Mouse (Mus musculus): Measurements from ENCODE around the gene Agrp. TPM values are rescaled to one million over a fixed set of nuclear protein-coding genes. Genes with fewer than 3 reads are reported as not detected.

Gene Agrp
- polyA plus RNA-seq, 1 experiment from 2014 or later = 1.4 TPM

DNA sequence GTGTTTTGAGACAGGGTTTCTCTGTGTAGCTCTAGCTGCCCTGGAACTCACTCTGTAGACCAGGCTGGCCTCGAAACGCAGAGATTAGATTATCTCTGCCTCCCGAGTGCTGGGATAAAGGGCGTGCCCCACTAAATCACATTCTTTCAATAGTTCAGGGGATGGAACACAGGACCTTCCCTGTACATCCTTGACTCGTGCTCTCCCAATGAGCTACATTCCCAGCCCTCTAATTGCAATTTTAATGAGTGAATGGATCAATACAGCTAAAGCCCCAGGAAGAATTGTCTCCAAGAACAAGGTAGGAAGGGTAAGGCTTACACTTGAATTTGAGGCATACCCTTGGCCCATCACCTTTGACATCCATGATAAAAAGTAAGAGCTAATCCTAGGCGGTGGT is 38.4 kb downstream of the Agrp start:
- 83% methylated on average over 6 of the region's 6 CpGs for WGBS
- no peaks in the 10 kb centered on the region; the same call in 1 of the 2 replicates for H3K4me1 ChIP-seq (ENCODE audit: control insufficient read depth, insufficient read depth, low read length)
- H3K36me3 ChIP-seq (ENCODE audit: control insufficient read depth, insufficient read depth, low read length) = no peaks in the 10 kb centered on the region
- no peak overlapping the region for H3K4me2 ChIP-seq (ENCODE audit: low read length)
- no peak overlapping the region for H3K27ac ChIP-seq (ENCODE audit: low read length)
- no peak overlapping the region for H3K9ac ChIP-seq (ENCODE audit: low read depth, low read length)
- no peaks in the 10 kb centered on the region for H3K9me3 ChIP-seq (replicated peaks; ENCODE audit: control insufficient read depth, low read length, poor library complexity, severe bottlenecking)
- H3K4me3 ChIP-seq (ENCODE audit: low read depth, low read length) = no peak overlapping the region
- no peak for ATAC-seq
- no peaks in the 10 kb centered on the region for H3K27me3 ChIP-seq (ENCODE audit: control insufficient read depth, insufficient read depth, low read depth, low read length)

DNA sequence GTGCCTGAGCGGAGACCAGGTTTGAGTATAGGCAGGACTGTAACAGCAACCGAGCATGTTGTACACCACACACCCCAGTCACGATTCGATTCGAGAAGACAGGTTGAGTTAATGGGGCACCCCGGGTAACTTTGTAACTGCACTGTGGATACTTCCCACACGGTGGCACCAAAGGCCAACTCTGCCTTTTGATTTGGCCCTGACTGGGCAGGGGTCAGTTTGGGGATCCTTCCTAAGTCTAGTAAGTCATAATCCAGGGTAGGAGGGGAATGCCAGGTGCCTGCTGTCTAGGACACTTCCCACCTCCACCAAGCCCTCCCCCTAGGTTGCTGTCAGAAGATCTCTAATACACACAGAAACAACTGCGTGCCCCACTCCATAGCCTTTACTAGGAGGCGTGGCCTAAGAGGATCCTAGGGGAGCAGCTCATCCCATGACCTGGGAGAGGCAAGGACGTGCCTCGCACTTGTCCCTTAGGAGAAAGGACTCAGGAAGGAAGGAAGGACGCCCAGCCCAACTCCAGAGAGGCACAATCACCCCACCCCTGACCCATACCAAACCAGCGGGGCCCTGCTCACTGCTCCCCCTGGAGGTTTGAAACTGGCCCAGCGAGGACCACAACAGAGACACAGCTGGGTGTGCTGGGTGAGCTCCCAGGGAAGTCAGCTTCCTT is 40.7 kb downstream of the Agrp start:
- Histone ChIP-seq H3K4me3 (ENCODE audit: low read depth, low read length) (no peak overlapping the region), H3K4me1 (ENCODE audit: control insufficient read depth, insufficient read depth, low read length) (no peaks in the 10 kb centered on the region; the same call in 1 of the 2 replicates), H3K9me3 (replicated peaks; ENCODE audit: control insufficient read depth, low read length, poor library complexity, severe bottlenecking) (no peaks in the 10 kb centered on the region), H3K4me2 (ENCODE audit: low read length) (no peak overlapping the region), H3K27ac (ENCODE audit: low read length) (no peak overlapping the region), H3K27me3 (ENCODE audit: control insufficient read depth, insufficient read depth, low read depth, low read length) (no peaks in the 10 kb centered on the region), H3K9ac (ENCODE audit: low read depth, low read length) (no peak overlapping the region), H3K36me3 (ENCODE audit: control insufficient read depth, insufficient read depth, low read length) (no peaks in the 10 kb centered on the region)
- peak; percentile 42; the same call in 1 of the 2 replicates for ATAC-seq
- WGBS = 4% methylated on average over 14 of the region's 14 CpGs

DNA sequence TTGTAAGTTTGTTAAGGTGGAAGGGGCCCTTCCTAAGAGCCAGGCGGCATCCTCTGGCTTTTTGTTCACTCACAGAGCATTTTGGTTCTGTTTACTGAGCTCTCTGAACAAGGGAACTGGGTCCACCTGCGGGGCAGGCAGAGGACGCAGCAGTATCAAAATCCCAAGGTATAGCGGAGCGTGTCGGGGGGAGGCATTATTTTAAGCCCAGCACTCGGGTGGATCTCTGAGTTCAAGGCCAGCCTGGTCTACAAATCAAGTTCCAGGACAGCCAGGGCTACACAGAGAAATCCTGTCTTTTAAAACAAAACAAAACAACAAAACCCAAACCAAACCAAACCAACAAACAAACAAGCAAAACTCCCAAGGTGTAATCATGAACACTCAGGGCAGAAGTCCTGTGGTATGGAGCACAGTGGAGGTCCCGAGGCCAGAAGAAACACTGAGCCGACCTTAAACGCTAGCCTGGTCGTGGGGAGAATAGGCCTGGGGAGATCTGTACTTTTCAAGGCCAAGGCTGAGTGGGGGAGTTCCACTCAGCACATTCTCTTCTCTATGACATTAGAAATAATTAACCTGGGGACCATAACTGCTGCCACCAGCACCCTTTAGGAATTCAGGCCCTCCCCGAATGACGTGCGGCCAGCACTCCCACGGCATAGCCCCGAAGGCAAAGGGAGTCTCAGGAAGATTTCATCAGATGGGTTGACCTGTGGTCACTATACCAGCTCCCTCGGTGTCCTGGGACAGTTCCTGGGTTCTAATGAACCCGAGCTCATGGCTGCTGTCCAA is 42.5 kb downstream of the Agrp start:
- Histone ChIP-seq H3K27me3 (ENCODE audit: control insufficient read depth, insufficient read depth, low read depth, low read length) (no peaks in the 10 kb centered on the region), H3K4me1 (ENCODE audit: control insufficient read depth, insufficient read depth, low read length) (no peaks in the 10 kb centered on the region; the same call in 1 of the 2 replicates), H3K9me3 (replicated peaks; ENCODE audit: control insufficient read depth, low read length, poor library complexity, severe bottlenecking) (no peaks in the 10 kb centered on the region), H3K36me3 (ENCODE audit: control insufficient read depth, insufficient read depth, low read length) (no peaks in the 10 kb centered on the region), H3K9ac (ENCODE audit: low read depth, low read length) (no peak overlapping the region), H3K4me3 (ENCODE audit: low read depth, low read length) (no peak overlapping the region), H3K27ac (ENCODE audit: low read length) (no peak overlapping the region), H3K4me2 (ENCODE audit: low read length) (no peak overlapping the region)
- 83% methylated on average over 18 of the region's 18 CpGs for WGBS
- no peak for ATAC-seq

DNA sequence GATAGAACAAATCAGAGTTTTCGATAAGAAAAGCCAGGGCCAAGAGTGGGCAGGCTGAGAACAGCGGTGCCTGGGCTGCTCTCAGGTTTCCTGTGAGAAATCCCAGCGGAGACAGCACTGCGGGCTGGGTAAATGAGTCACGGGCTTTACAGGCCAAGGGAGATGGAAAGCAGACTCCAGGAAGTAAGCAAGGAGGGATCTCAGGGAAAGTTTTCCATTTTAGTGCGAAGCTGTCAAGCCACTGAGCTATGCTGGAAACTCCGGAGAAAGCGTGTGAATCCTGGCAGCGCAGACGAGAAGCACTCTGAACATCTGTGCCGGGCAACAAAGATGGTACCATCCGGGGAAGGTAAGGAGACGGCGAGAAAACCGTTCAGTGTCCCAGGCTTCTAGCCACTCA is 43.3 kb downstream of the Agrp start:
- H3K4me2 ChIP-seq (ENCODE audit: low read length) = no peak overlapping the region
- H3K27me3 ChIP-seq (ENCODE audit: control insufficient read depth, insufficient read depth, low read depth, low read length) = no peaks in the 10 kb centered on the region
- H3K9ac ChIP-seq (ENCODE audit: low read depth, low read length) = peak overlapping the region; percentile 44; the same call in 1 of the 2 replicates
- WGBS = 29% methylated on average over 15 of the region's 15 CpGs
- no peak overlapping the region for H3K27ac ChIP-seq (ENCODE audit: low read length)
- H3K36me3 ChIP-seq (ENCODE audit: control insufficient read depth, insufficient read depth, low read length) = no peaks in the 10 kb centered on the region
- no peak for ATAC-seq
- no peak overlapping the region for H3K4me3 ChIP-seq (ENCODE audit: low read depth, low read length)
- no peaks in the 10 kb centered on the region for H3K9me3 ChIP-seq (replicated peaks; ENCODE audit: control insufficient read depth, low read length, poor library complexity, severe bottlenecking)
- no peaks in the 10 kb centered on the region; the same call in 1 of the 2 replicates for H3K4me1 ChIP-seq (ENCODE audit: control insufficient read depth, insufficient read depth, low read length)

DNA sequence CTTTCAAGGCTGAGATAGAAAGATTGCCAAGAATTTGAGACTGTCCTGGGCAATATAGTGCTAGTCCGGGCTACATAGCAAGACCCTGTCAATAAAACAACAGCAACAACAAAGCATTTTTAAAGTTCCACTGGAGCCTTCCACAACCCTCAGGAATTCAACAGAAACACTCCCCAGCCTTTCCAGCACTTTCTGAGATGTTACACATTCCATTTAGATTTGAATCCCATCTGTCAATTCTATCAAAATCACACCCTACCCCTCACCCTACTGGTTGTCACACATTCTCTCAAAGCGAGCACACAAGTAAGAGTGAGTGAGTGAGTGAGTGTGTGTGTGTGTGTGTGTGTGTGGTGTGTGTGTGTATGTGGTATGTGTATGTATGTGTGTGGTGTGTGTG is 44.8 kb downstream of the Agrp start:
- Histone ChIP-seq H3K4me3 (ENCODE audit: low read depth, low read length) (no peak overlapping the region), H3K9me3 (replicated peaks; ENCODE audit: control insufficient read depth, low read length, poor library complexity, severe bottlenecking) (no peaks in the 10 kb centered on the region), H3K4me2 (ENCODE audit: low read length) (no peak overlapping the region), H3K4me1 (ENCODE audit: control insufficient read depth, insufficient read depth, low read length) (no peaks in the 10 kb centered on the region; the same call in 1 of the 2 replicates), H3K9ac (ENCODE audit: low read depth, low read length) (no peak overlapping the region), H3K36me3 (ENCODE audit: control insufficient read depth, insufficient read depth, low read length) (no peaks in the 10 kb centered on the region), H3K27me3 (ENCODE audit: control insufficient read depth, insufficient read depth, low read depth, low read length) (no peaks in the 10 kb centered on the region), H3K27ac (ENCODE audit: low read length) (no peak overlapping the region)
- ATAC-seq = no peak
- WGBS = 82% methylated on average over 2 of the region's 2 CpGs

DNA sequence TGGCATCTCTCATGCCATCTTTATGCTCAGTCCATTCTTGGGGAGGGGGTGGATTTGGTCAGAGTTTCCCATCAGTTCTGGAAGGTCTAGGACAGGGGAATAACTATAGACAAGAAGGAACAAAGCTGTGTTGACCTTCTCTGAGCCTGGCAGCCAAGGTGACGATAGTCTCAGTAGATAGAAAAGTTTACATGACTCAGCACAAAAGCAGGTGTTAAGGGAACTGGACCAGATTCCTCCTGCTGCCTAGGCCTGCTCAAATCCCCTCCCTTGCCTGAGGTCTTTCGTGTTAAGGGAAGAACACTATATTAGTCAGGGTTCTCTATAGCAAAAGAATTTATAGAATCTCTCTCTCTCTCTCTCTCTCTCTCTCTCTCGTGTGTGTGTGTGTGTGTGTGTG is 57.5 kb downstream of the Agrp start:
- Histone ChIP-seq H3K27ac (ENCODE audit: low read length) (no peak overlapping the region), H3K36me3 (ENCODE audit: control insufficient read depth, insufficient read depth, low read length) (no peaks in the 10 kb centered on the region), H3K4me2 (ENCODE audit: low read length) (no peak overlapping the region), H3K4me3 (ENCODE audit: low read depth, low read length) (no peak overlapping the region), H3K27me3 (ENCODE audit: control insufficient read depth, insufficient read depth, low read depth, low read length) (no peaks in the 10 kb centered on the region), H3K9ac (ENCODE audit: low read depth, low read length) (no peak overlapping the region), H3K4me1 (ENCODE audit: control insufficient read depth, insufficient read depth, low read length) (no peaks in the 10 kb centered on the region), H3K9me3 (replicated peaks; ENCODE audit: control insufficient read depth, low read length, poor library complexity, severe bottlenecking) (no peaks in the 10 kb centered on the region)
- 81% methylated on average over 3 of the region's 3 CpGs for WGBS
- ATAC-seq = no peak

DNA sequence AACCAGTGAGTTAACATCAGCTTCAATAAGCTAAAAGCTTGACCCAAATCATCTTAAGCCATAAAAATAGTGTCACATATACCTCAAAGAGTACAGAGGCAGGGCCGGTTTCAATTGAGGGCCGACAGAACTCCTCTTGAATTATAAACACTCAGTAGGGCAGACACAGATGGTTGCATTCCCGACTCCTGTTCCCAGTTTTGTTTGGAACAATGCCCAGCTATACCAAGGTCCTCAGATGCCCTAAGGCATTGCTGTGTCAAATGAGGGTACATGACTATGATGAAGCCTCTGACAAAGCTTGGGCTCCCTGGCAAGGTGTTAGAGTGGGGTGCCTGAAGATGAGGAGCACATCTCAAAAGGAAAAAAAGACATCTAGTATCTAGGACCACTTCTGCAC is 61.7 kb downstream of the Agrp start:
- no peak overlapping the region for H3K9ac ChIP-seq (ENCODE audit: low read depth, low read length)
- no peaks in the 10 kb centered on the region for H3K9me3 ChIP-seq (replicated peaks; ENCODE audit: control insufficient read depth, low read length, poor library complexity, severe bottlenecking)
- no peaks in the 10 kb centered on the region for H3K4me1 ChIP-seq (ENCODE audit: control insufficient read depth, insufficient read depth, low read length)
- no peaks in the 10 kb centered on the region for H3K36me3 ChIP-seq (ENCODE audit: control insufficient read depth, insufficient read depth, low read length)
- H3K27ac ChIP-seq (ENCODE audit: low read length) = no peak overlapping the region
- no peak for ATAC-seq
- 62% methylated on average over 3 of the region's 3 CpGs for WGBS
- H3K4me2 ChIP-seq (ENCODE audit: low read length) = no peak overlapping the region
- no peaks in the 10 kb centered on the region for H3K27me3 ChIP-seq (ENCODE audit: control insufficient read depth, insufficient read depth, low read depth, low read length)
- H3K4me3 ChIP-seq (ENCODE audit: low read depth, low read length) = no peak overlapping the region

DNA sequence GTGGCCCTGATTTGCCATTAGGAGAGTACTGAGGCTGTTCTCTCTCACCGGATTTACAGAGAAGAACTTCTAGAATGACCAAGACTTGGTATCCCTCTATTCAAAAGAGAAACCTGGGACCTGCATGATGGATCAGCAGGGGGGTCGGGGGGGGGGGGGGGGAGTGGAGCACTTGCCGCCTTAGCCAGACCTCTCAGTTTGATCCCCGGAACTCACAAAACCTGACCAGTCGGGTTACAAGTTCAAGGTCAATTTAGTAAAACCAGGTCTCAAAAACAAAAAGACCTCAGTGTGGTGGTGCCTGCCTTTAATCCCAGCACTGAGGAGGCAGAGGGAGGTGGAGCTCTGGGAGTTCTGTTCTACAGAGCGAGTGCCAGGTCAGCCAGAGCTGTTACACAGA is 62.5 kb downstream of the Agrp start:
- Histone ChIP-seq H3K4me1 (ENCODE audit: control insufficient read depth, insufficient read depth, low read length) (no peaks in the 10 kb centered on the region), H3K4me2 (ENCODE audit: low read length) (no peak overlapping the region), H3K36me3 (ENCODE audit: control insufficient read depth, insufficient read depth, low read length) (no peaks in the 10 kb centered on the region), H3K27ac (ENCODE audit: low read length) (no peak overlapping the region), H3K9ac (ENCODE audit: low read depth, low read length) (no peak overlapping the region), H3K27me3 (ENCODE audit: control insufficient read depth, insufficient read depth, low read depth, low read length) (no peaks in the 10 kb centered on the region), H3K4me3 (ENCODE audit: low read depth, low read length) (no peak overlapping the region), H3K9me3 (replicated peaks; ENCODE audit: control insufficient read depth, low read length, poor library complexity, severe bottlenecking) (no peaks in the 10 kb centered on the region)
- no peak for ATAC-seq
- WGBS = 60% methylated on average over 5 of the region's 6 CpGs

DNA sequence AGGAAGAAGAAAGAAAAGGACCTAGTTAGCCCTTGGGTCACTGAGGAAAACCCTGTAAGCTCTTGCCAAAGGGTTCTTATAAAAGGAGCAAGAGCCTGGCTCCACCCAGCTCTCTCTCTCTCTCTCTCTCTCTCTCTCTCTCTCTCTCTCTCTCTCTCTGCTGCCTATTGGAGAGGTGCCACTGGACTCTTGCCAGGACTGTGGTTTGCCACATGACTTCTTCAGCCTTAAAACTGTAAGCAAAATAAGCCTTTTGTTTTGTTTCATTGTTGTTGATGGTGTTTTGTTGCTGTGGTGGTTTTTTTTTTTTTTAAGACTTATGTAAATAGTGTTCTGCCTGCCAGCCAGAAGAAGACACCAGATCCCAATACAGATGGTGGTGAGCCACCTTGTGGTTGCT is 63.8 kb downstream of the Agrp start:
- Histone ChIP-seq H3K27ac (ENCODE audit: low read length) (no peak overlapping the region), H3K27me3 (ENCODE audit: control insufficient read depth, insufficient read depth, low read depth, low read length) (no peaks in the 10 kb centered on the region), H3K4me3 (ENCODE audit: low read depth, low read length) (no peak overlapping the region), H3K4me2 (ENCODE audit: low read length) (no peak overlapping the region), H3K9me3 (replicated peaks; ENCODE audit: control insufficient read depth, low read length, poor library complexity, severe bottlenecking) (no peaks in the 10 kb centered on the region), H3K36me3 (ENCODE audit: control insufficient read depth, insufficient read depth, low read length) (no peaks in the 10 kb centered on the region), H3K4me1 (ENCODE audit: control insufficient read depth, insufficient read depth, low read length) (no peaks in the 10 kb centered on the region), H3K9ac (ENCODE audit: low read depth, low read length) (no peak overlapping the region)
- ATAC-seq = no peak
